In genomic region chr19:4268566-4269361, GRCm38 (mm10) we compare ENCODE assay signal across 8 mouse cellular contexts. TPM values are rescaled to one million over a fixed set of nuclear protein-coding genes. Genes with fewer than 3 reads are reported as not detected.
DNase-seq lines count a peak whose midpoint lies in the region; ATAC-seq and TF ChIP-seq lines count a peak whose summit lies in the region.

Gene Ssh3, minus strand, starts transcription at chr19:4269180.

- H3K4me1 ChIP-seq in hindbrain, embryonic 10.5 days (replicated peaks) = peaks cover 10% of the 10 kb centered on the region
- 0 out of 2 replicates have a peak, but pooled peaks cover 4% of the 10 kb centered on the region for H3K4me1 ChIP-seq in lung, postnatal 0 days (ENCODE audit: insufficient read depth, low read depth, low read length)

- H3K4me2 ChIP-seq in lung, postnatal 0 days (replicated peaks; ENCODE audit: low read depth, low read length) = peak within 1 kb of the TSS; percentile 62

- no peak for TF ChIP-seq CTCF in lung, postnatal 0 days (IDR thresholded peaks at IDR 0.05)

- 6% methylated on average over 46 of the region's 46 CpGs for WGBS in hindbrain, embryonic 10.5 days
- 8% methylated on average over 46 of the region's 46 CpGs for WGBS in lung, postnatal 0 days

- peak; percentile 97 for ATAC-seq in lung, postnatal 0 days

- DNase-seq in Muller cell, postnatal 12 days (ENCODE audit: inconsistent ontology term) = peak; percentile 77
- DNase-seq in cerebellum, adult 9-10 months = peak; percentile 84
- peak; percentile 54 to 76 for DNase-seq in frontal cortex, adult 2 months (ENCODE audit: extremely low spot score in 1 of 2, low spot score in 1 of 2)
- peak; percentile 18 for DNase-seq in hindbrain, embryonic 10.5 days (ENCODE audit: low spot score)
- DNase-seq in layer of hippocampus, adult 9-10 months (ENCODE audit: low spot score) = peak; percentile 31
- DNase-seq in lung, postnatal 0 days (ENCODE audit: low spot score) = peak; percentile 92
- peak; percentile 41 for DNase-seq in retina, embryonic 14.5 days (ENCODE audit: low spot score)
- peak; percentile 86 for DNase-seq in urinary bladder, postnatal 14 days (ENCODE audit: low spot score)

- peaks cover 49% of the 10 kb centered on the region for H3K27me3 ChIP-seq in hindbrain, embryonic 10.5 days (ENCODE audit: insufficient read depth, poor library complexity, severe bottlenecking)
- no peaks in the 10 kb centered on the region for H3K27me3 ChIP-seq in lung, postnatal 0 days (replicated peaks; ENCODE audit: insufficient read depth, low read length)

- H3K9me3 ChIP-seq in hindbrain, embryonic 10.5 days = no peaks in the 10 kb centered on the region
- H3K9me3 ChIP-seq in lung, postnatal 0 days (ENCODE audit: low read length) = no peaks in the 10 kb centered on the region

- H3K27ac ChIP-seq in hindbrain, embryonic 10.5 days = 0 out of 2 replicates have a peak within 1 kb of the TSS, but pooled peaks have one; percentile 6
- peak within 1 kb of the TSS; percentile 71 for H3K27ac ChIP-seq in lung, postnatal 0 days (ENCODE audit: low read length)

- peaks cover 26% of the 10 kb centered on the region for H3K36me3 ChIP-seq in hindbrain, embryonic 10.5 days
- H3K36me3 ChIP-seq in lung, postnatal 0 days (ENCODE audit: insufficient read depth, low read length) = no peaks in the 10 kb centered on the region

- H3K9ac ChIP-seq in lung, postnatal 0 days (replicated peaks; ENCODE audit: low read depth) = peak within 1 kb of the TSS; percentile 58

- no peak for TF ChIP-seq EP300 in lung, postnatal 0 days (IDR thresholded peaks at IDR 0.05)

- H3K4me3 ChIP-seq in hindbrain, embryonic 10.5 days = peak within 1 kb of the TSS; percentile 48
- peak within 1 kb of the TSS; percentile 45 for H3K4me3 ChIP-seq in lung, postnatal 0 days (ENCODE audit: low read depth, low read length)

RNA-seq across cellular contexts. Expression of gene Ssh3, which starts in this region (rescaled TPM):
- polyA plus RNA-seq in frontal cortex, adult 2 months (2012; rRNA removed) = 98.6 and 106 TPM in 2 replicates
- polyA plus RNA-seq in hindbrain, embryonic 10.5 days (2016; fragmentation: Nextera tagmentation; extraction: Ambion mirVana) = 4.0 and 5.9 TPM in 2 replicates
- 22.7 and 24.4 TPM in 2 replicates for polyA plus RNA-seq in lung, postnatal 0 days (2015; fragmentation: Nextera tagmentation; extraction: Ambion mirVana)

Comparison
In these comparisons a context has a peak if more than half of its experiments do, and no peak if none do; other contexts are left out.
1. Peak in every context shown above with its lines: DNase-seq, ATAC-seq, H3K4me3 ChIP-seq and H3K27ac ChIP-seq.
2. DNase-seq: peak in every context shown above with its lines; median percentile 92 in lung, postnatal 0 days; 86 in urinary bladder, postnatal 14 days; 84 in cerebellum, adult 9-10 months; 77 in Muller cell, postnatal 12 days; 65 in frontal cortex, adult 2 months; 41 in retina, embryonic 14.5 days; 31 in layer of hippocampus, adult 9-10 months; 18 in hindbrain, embryonic 10.5 days.